Mouse (Mus musculus): ENCODE results near the gene Cib1. TPM values are rescaled to one million over a fixed set of nuclear protein-coding genes. Genes with fewer than 3 reads are reported as not detected.
A peak's percentile ranks its signal among the peaks of the same experiment; 100 is the strongest.

Gene Cib1
- polyA plus RNA-seq, 1 experiment from 2014 or later: 79.6 TPM

DNA sequence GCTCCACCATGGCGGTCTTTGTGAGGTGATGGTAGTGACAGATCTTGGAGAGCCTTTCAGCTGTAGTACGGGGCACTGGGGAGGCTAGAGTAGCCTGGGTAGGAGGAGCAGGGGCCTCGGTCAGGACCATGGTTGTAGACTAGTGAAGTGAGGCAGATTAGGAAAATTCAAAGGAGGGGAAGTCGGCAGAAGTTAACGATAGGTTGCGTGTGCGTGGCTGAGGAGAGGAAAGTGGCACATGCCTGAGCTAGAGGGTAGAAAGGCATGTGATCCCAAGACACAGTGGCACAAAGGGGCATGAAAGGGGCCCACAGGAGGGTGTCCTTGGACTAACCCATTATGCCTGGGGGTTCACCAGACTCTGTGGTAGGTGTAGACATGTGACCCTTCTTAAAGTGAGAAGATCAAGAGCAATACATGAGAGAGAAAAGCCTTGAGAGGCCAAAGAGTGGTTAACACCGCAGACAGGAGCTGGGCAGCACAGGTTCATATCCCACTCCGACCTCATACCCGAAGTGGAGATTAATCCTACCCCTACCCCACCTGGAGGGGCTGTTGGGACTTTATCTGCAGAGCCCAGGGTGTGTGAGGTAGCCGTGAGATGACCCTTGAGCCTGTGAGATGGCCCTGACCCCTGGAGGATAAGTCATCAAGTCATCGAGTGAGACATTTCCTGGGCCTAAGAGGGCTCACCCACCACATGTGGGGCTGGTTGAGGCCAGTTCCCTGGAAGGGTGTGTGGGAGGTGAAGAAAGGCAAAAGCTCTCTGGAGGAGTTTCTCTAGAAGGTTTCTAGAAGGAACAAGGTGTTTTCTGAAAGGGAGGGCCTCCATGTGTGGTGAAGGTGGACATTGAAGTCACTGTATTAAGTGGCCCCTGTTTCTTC is 26.7 kb downstream of the Cib1 start:
- DNase-seq (ENCODE audit: low spot score): no peak
- Histone ChIP-seq H3K27me3 (ENCODE audit: insufficient read depth, poor library complexity, severe bottlenecking) (no peaks in the 10 kb centered on the region), H3K27ac (0 out of 2 replicates have a peak overlapping the region, but pooled peaks have one; percentile 5), H3K9me3 (no peaks in the 10 kb centered on the region), H3K4me1 (replicated peaks) (peaks cover 89% of the 10 kb centered on the region), H3K36me3 (peaks cover 11% of the 10 kb centered on the region), H3K4me3 (no peak overlapping the region)
- WGBS: 89% methylated on average over 12 of the region's 12 CpGs

DNA sequence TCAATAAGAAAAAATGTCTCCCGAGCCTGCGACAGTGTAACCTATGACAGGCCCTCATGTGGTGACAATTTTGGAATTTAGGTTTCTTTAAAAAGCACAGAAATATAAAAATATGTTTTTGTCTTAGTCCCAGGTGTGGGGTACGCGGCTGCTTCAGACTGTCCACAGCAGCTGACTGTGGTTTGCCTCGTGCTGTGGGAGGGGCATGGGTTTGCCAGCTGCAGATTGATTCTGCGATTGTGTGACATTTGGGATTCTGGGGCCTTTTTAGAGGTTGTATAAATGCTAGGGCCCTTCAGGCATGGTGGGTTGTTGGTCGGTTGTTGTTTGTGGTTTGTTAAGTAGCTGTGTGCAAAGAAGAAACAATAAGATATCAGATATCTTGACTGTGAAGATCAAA is 27.7 kb downstream of the Cib1 start:
- 85% methylated on average over 7 of the region's 7 CpGs for WGBS
- H3K4me3 ChIP-seq: no peak overlapping the region
- H3K27ac ChIP-seq: no peak overlapping the region
- DNase-seq (ENCODE audit: low spot score): no peak
- H3K9me3 ChIP-seq: no peaks in the 10 kb centered on the region
- peaks cover 20% of the 10 kb centered on the region for H3K36me3 ChIP-seq
- no peaks in the 10 kb centered on the region for H3K27me3 ChIP-seq (ENCODE audit: insufficient read depth, poor library complexity, severe bottlenecking)
- H3K4me1 ChIP-seq (replicated peaks): peaks cover 97% of the 10 kb centered on the region

- 88% methylated on average over 4 of the region's 4 CpGs for WGBS
- H3K27ac ChIP-seq: peak overlapping the region; percentile 26; the same call in 1 of the 2 replicates
- peaks cover 97% of the 10 kb centered on the region for H3K4me1 ChIP-seq (replicated peaks)
- no peaks in the 10 kb centered on the region for H3K27me3 ChIP-seq (ENCODE audit: insufficient read depth, poor library complexity, severe bottlenecking)
- H3K9me3 ChIP-seq: no peaks in the 10 kb centered on the region
- H3K36me3 ChIP-seq: peaks cover 24% of the 10 kb centered on the region
- no peak overlapping the region for H3K4me3 ChIP-seq
- no peak for DNase-seq (ENCODE audit: low spot score)
Observed at GRCm38 (mm10) chr7:80204362-80204761, 28.3 kb downstream of the Cib1 start.

DNA sequence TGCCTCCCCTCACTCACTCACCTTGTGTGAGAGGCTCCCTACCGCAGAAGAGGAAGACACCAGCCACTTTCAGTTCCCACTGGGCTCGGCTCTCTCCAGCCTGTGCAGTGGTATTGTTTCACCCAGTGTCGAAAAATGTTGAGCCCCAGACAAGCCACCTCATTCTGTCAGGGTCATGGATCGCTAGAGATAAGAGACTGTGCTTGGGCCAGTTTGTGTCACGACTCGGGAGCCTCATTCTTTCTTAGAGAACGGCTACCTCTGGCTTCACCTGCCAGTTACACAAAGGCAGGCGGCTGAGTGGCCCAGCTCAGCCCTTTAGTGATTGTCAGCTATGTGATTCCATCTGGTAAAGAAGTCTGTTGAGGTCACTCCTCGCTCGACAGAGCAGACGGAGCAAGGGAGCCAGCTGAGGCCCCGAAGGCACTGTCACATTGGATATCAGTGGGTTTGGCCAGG is 28.9 kb downstream of the Cib1 start:
- DNase-seq (ENCODE audit: low spot score): no peak
- H3K27ac ChIP-seq: peak overlapping the region; percentile 79

GRCm38 (mm10) chr7:80202961-80203360 is 29.7 kb downstream of the Cib1 start:
- Histone ChIP-seq H3K9me3 (no peaks in the 10 kb centered on the region), H3K27me3 (ENCODE audit: insufficient read depth, poor library complexity, severe bottlenecking) (no peaks in the 10 kb centered on the region), H3K36me3 (peaks cover 24% of the 10 kb centered on the region), H3K27ac (peak overlapping the region; percentile 79), H3K4me3 (no peak overlapping the region), H3K4me1 (replicated peaks) (peaks cover 97% of the 10 kb centered on the region)
- no peak for DNase-seq (ENCODE audit: low spot score)
- 81% methylated on average over 5 of the region's 5 CpGs for WGBS

More for the DNA sequence above, 28.9 kb downstream of the Cib1 start:
- Histone ChIP-seq H3K4me3 (no peak overlapping the region), H3K27me3 (ENCODE audit: insufficient read depth, poor library complexity, severe bottlenecking) (no peaks in the 10 kb centered on the region), H3K4me1 (replicated peaks) (peaks cover 97% of the 10 kb centered on the region), H3K9me3 (no peaks in the 10 kb centered on the region), H3K36me3 (peaks cover 24% of the 10 kb centered on the region)
- WGBS: 40% methylated on average over 12 of the region's 12 CpGs

DNA sequence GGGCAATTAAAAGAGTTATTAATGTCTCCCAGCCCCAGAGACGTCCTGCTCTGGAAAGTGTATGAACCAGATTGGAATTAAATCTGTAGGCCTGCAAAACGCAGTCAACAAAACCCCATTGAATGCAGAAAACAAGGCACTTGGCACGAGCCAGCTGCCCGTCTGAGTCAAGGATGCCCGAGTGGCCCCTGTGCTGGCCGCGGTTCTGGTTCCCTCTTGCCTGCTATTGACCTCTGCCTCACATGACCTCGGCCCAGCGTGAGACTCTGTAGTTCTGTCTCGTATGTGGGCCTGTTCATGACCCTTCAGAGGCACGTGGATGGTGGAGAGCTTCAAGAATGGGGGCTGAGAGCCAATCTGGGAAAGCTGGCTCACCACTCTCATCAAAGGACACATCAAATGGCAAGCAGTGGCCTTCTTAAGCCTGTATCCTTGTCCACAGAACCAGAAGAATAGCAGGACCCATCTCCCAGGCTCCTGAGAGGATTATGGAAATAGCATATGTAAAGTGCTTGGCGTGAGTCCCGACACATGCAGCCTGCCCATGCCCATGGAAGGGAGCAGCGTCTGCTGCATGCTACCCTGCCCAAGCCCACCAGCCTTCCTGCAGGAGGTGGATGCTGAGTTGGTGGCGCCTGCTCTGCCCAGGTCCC is 30.6 kb downstream of the Cib1 start:
- peaks cover 97% of the 10 kb centered on the region for H3K4me1 ChIP-seq (replicated peaks)
- H3K27me3 ChIP-seq (ENCODE audit: insufficient read depth, poor library complexity, severe bottlenecking): no peaks in the 10 kb centered on the region
- H3K4me3 ChIP-seq: no peak overlapping the region
- peaks cover 24% of the 10 kb centered on the region for H3K36me3 ChIP-seq
- H3K27ac ChIP-seq: peak overlapping the region; percentile 54; the same call in 1 of the 2 replicates
- WGBS: 87% methylated on average over 15 of the region's 15 CpGs
- DNase-seq (ENCODE audit: low spot score): no peak
- H3K9me3 ChIP-seq: no peaks in the 10 kb centered on the region

DNA sequence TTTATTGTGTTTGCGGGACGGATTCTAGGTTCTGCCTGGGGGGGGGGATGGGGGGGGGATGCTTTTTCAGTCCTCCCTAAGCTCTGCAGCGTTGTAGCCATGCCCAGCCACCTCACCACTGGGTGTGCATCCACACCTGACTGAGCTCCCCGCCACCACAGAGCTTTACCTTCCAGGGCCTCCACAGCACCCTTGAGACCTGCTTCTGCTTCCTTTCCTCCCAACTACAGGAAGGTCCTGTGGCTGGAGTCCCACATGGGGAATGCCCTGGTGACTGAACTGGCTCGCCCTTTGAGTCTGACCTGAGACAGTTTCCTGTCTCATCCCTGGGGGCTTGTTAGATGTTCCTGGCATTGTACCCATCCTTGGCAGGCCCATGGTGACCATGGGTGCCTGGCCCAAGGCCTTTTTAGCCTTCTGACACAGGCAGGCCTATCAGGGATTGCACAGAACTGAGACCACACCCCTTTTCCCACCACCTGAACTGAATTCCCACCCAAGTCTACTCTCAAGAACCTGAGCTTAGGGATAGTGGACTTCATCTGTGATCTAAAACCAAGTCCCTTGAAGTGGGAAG is 31.6 kb downstream of the Cib1 start:
- DNase-seq (ENCODE audit: low spot score): no peak
- Histone ChIP-seq H3K4me3 (no peak overlapping the region), H3K4me1 (replicated peaks) (peaks cover 90% of the 10 kb centered on the region), H3K27ac (0 out of 2 replicates have a peak overlapping the region, but pooled peaks have one; percentile 23), H3K9me3 (no peaks in the 10 kb centered on the region), H3K27me3 (ENCODE audit: insufficient read depth, poor library complexity, severe bottlenecking) (no peaks in the 10 kb centered on the region), H3K36me3 (peaks cover 24% of the 10 kb centered on the region)
- 93% methylated on average over 5 of the region's 5 CpGs for WGBS

DNA sequence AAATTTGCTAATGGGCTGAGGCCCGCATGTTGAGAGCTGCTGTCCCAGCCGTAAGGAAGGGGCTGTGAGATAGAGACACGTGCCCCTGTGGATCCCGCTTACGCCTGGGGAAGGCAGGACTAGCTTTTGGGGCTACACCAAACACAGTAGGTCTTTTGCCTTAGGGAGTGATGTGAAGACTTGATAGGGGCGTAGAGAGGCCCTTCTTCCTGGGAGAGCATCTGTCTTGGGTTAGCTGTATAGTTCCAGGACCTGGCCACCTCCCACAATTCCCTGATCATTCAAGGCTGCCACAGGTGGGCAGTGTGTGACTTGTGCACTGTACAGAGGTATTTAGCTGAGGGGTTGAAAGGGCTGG is 32.0 kb downstream of the Cib1 start:
- Histone ChIP-seq H3K4me3 (no peak overlapping the region), H3K36me3 (peaks cover 24% of the 10 kb centered on the region), H3K9me3 (no peaks in the 10 kb centered on the region), H3K27ac (no peak overlapping the region), H3K4me1 (replicated peaks) (peaks cover 85% of the 10 kb centered on the region), H3K27me3 (ENCODE audit: insufficient read depth, poor library complexity, severe bottlenecking) (no peaks in the 10 kb centered on the region)
- DNase-seq (ENCODE audit: low spot score): no peak
- WGBS: 87% methylated on average over 6 of the region's 6 CpGs

- Histone ChIP-seq H3K36me3 (peaks cover 24% of the 10 kb centered on the region), H3K4me3 (peak overlapping the region; percentile 72), H3K27ac (no peak overlapping the region), H3K27me3 (ENCODE audit: insufficient read depth, poor library complexity, severe bottlenecking) (no peaks in the 10 kb centered on the region), H3K4me1 (replicated peaks) (peaks cover 83% of the 10 kb centered on the region), H3K9me3 (no peaks in the 10 kb centered on the region)
- WGBS: 64% methylated on average over 11 of the region's 11 CpGs
- no peak for DNase-seq (ENCODE audit: low spot score)
Observed at GRCm38 (mm10) chr7:80199851-80200587, 32.6 kb downstream of the Cib1 start.

DNA sequence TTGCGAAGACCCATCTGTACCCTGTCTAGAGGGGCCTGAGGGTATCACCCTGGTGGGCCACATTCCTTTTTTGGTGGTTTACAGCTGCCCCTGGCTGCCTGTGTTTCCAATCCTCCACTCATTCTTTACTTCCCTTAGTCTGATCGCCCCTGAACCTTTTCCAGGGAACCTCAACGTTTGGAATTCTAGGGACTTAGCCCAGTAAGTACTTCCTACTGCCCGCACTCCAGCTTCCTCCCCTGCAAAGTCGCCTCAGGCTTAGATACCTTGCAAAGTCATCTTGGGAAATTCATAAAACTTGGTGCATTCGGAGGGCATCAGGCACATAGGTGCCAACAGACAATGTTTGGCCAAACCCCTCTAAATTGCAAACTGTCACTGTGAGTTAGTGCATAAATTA is 33.3 kb downstream of the Cib1 start:
- DNase-seq (ENCODE audit: low spot score): no peak
- Histone ChIP-seq H3K27me3 (ENCODE audit: insufficient read depth, poor library complexity, severe bottlenecking) (no peaks in the 10 kb centered on the region), H3K4me1 (replicated peaks) (peaks cover 82% of the 10 kb centered on the region), H3K36me3 (peaks cover 24% of the 10 kb centered on the region), H3K9me3 (no peaks in the 10 kb centered on the region), H3K27ac (peak overlapping the region; percentile 95), H3K4me3 (peak overlapping the region; percentile 72)
- WGBS: 38% methylated on average over 6 of the region's 6 CpGs

DNA sequence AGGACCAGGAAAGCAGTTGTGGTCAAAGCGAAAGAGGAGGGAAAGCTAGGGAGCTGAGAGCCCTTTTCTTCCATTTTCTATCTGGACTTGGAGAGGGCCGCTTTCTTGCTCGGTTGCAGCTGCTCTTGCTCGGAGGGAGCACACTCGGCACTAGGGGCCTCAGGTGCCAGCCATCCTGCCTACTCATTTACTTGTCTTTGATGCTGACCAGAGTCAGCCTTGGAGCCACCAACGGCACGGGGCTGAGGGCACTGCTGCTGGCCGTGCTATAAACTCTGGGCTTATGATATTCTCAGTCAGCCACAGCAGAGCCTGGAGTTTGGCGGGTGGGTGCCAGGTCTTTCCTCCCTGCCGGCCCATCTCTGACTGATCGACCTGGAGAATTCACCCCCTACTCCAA is 33.8 kb downstream of the Cib1 start:
- no peak for DNase-seq (ENCODE audit: low spot score)
- under 1% methylated on average over 11 of the region's 11 CpGs for WGBS
- H3K4me1 ChIP-seq (replicated peaks): peaks cover 82% of the 10 kb centered on the region

More for the DNA sequence above, 33.8 kb downstream of the Cib1 start:
- H3K9me3 ChIP-seq: no peaks in the 10 kb centered on the region
- peak overlapping the region; percentile 95 for H3K27ac ChIP-seq
- peak overlapping the region; percentile 72 for H3K4me3 ChIP-seq
- peaks cover 24% of the 10 kb centered on the region for H3K36me3 ChIP-seq
- H3K27me3 ChIP-seq (ENCODE audit: insufficient read depth, poor library complexity, severe bottlenecking): no peaks in the 10 kb centered on the region
